Mouse (Mus musculus): ENCODE measurements around the gene Inpp5d. TPM values are rescaled to one million over a fixed set of nuclear protein-coding genes. Genes with fewer than 3 reads are reported as not detected.

Gene Inpp5d
- polyA plus RNA-seq, 2 experiments, result 9.3 to 11.1 TPM

DNA sequence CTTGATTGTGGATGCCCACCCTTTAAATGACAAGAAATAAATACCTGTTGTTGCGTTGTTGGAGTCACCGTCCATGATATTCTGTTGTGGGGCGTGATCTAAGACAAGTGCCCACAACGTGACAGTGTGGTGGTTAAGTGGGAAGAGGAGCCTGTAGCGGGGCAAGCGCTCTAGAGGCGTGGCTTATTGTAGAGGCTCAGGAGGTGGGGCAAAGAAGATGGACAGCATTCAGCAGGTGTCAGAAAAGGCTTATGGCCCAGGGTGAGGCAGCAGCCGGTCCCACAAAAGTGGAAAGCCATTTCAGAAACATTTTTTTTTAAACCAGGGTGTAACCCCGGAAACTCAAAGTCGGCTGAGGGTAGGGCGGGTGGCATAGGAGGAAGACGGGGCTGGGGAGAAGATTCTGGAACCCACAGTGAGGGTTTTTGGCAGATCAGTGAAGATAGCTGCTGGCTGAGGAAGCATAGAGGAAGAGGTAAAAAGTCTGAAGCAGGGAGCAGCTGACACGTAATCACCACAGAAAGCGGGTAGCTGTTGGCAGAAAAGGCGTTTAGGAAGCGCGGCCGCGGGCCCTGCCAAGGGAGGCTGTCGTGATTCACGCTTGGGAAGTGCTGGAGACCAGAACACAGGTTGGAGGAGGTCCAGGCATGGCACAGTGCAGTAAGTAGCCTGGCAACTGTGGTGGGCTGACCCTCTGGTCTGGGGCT lies 12.6 kb upstream of the Inpp5d start:
- Histone ChIP-seq H3K9ac (replicated peaks) (no peak overlapping the region), H3K4me2 (ENCODE audit: low read depth) (no peak overlapping the region), H3K9me3 (ENCODE audit: control insufficient read depth, low read length) (no peaks in the 10 kb centered on the region), H3K4me3 (ENCODE audit: insufficient read depth in 1 of 2, low read depth in 2 of 2, low read length in 2 of 2) (no peak overlapping the region), H3K27me3 (ENCODE audit: control insufficient read depth, insufficient read depth, low read length) (no peaks in the 10 kb centered on the region), H3K4me1 (replicated peaks; ENCODE audit: control insufficient read depth in 2 of 2, insufficient read depth in 2 of 2, low read length in 1 of 2) (0 out of 4 replicates have a peak, but pooled peaks cover 0 to 2% of the 10 kb centered on the region in 2 experiments), H3K36me3 (replicated peaks; ENCODE audit: control insufficient read depth, insufficient read depth, low read depth) (no peaks in the 10 kb centered on the region), H3K27ac (no peak overlapping the region)
- DNase-seq (ENCODE audit: low read depth in 3 of 3, low spot score in 3 of 3), result no peak
- WGBS (ENCODE audit: insufficient replicate concordance), result 48% methylated on average over 21 of the region's 21 CpGs
- ATAC-seq (ENCODE audit: insufficient read depth), result no peak
- TF ChIP-seq CTCF (IDR thresholded peaks at IDR 0.05; ENCODE audit: low read depth) (no peak), EP300 (IDR thresholded peaks at IDR 0.05; ENCODE audit: low read depth) (no peak)

- DNase-seq (ENCODE audit: low read depth in 3 of 3, low spot score in 3 of 3) (peak in 2 of 3 experiments; percentile 45 to 46), ATAC-seq (ENCODE audit: insufficient read depth) (peak; percentile 39; the same call in 1 of the 2 replicates)
- WGBS (ENCODE audit: insufficient replicate concordance), result 26% methylated on average over 7 of the region's 7 CpGs
- TF ChIP-seq CTCF (IDR thresholded peaks at IDR 0.05; ENCODE audit: low read depth) (peak; percentile 96), EP300 (IDR thresholded peaks at IDR 0.05; ENCODE audit: low read depth) (no peak)
- H3K4me2 ChIP-seq (ENCODE audit: low read depth), result no peak overlapping the region
- no peak overlapping the region for H3K27ac ChIP-seq
- H3K36me3 ChIP-seq (replicated peaks; ENCODE audit: control insufficient read depth, insufficient read depth, low read depth), result no peaks in the 10 kb centered on the region
- H3K4me1 ChIP-seq (replicated peaks; ENCODE audit: control insufficient read depth in 2 of 2, insufficient read depth in 2 of 2, low read length in 1 of 2), result 0 out of 4 replicates have a peak, but pooled peaks cover 0 to 2% of the 10 kb centered on the region in 2 experiments
- no peak overlapping the region for H3K9ac ChIP-seq (replicated peaks)
- H3K4me3 ChIP-seq (ENCODE audit: insufficient read depth in 1 of 2, low read depth in 2 of 2, low read length in 2 of 2), result no peak overlapping the region
- H3K9me3 ChIP-seq (ENCODE audit: control insufficient read depth, low read length), result no peaks in the 10 kb centered on the region
- no peaks in the 10 kb centered on the region for H3K27me3 ChIP-seq (ENCODE audit: control insufficient read depth, insufficient read depth, low read length)
These were observed 11.6 kb upstream of the Inpp5d start for GRCm38 (mm10) chr1:87608416-87609046.

DNA sequence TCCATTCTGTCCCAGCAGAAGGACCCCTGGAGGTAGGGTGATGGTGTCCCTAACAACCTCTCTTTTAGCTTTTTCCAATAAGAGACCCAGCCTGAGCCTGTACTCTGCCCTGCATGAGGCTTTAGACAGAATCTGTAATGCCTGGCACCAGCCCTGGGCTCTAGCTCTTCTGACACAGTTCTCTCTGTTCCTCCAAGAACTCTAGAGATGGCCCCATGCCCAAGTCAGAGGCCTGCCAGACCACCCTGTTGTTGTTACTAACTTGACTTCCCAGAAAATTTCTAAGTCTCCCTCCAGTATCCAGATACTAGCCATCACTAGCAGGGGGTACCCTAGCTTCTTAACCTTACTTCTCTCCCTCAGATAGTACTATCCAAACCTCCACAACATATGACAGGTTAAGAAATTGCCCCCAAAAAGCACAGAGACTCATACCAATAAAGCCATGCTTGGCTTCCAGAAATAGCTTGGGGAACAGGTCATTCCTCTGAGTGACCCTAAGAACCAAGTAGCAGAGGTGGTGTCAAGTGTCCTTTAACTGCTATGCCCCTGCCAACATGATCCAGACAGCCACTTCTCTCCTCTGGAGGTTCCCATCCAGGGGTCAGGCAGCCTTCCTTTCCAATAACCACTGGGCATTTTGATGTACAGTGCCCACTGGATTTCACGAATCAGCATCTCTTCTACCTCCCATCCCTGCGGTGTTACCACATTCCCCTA lies 5.4 kb upstream of the Inpp5d start:
- H3K4me1 ChIP-seq (replicated peaks; ENCODE audit: control insufficient read depth in 2 of 2, insufficient read depth in 2 of 2, low read length in 1 of 2), result peaks cover 0 to 3% of the 10 kb centered on the region in 2 experiments; a peak in 2 of 4 replicates
- DNase-seq (ENCODE audit: low read depth in 3 of 3, low spot score in 3 of 3) (no peak), ATAC-seq (ENCODE audit: insufficient read depth) (no peak)
- no peaks in the 10 kb centered on the region for H3K27me3 ChIP-seq (ENCODE audit: control insufficient read depth, insufficient read depth, low read length)
- no peak overlapping the region for H3K4me3 ChIP-seq (ENCODE audit: insufficient read depth in 1 of 2, low read depth in 2 of 2, low read length in 2 of 2)
- H3K27ac ChIP-seq, result no peak overlapping the region
- H3K4me2 ChIP-seq (ENCODE audit: low read depth), result no peak overlapping the region
- no peaks in the 10 kb centered on the region for H3K9me3 ChIP-seq (ENCODE audit: control insufficient read depth, low read length)
- H3K9ac ChIP-seq (replicated peaks), result no peak overlapping the region
- TF ChIP-seq CTCF (IDR thresholded peaks at IDR 0.05; ENCODE audit: low read depth) (no peak), EP300 (IDR thresholded peaks at IDR 0.05; ENCODE audit: low read depth) (no peak)
- H3K36me3 ChIP-seq (replicated peaks; ENCODE audit: control insufficient read depth, insufficient read depth, low read depth), result no peaks in the 10 kb centered on the region
- 66% methylated on average over 2 of the region's 2 CpGs for WGBS (ENCODE audit: insufficient replicate concordance)

DNA sequence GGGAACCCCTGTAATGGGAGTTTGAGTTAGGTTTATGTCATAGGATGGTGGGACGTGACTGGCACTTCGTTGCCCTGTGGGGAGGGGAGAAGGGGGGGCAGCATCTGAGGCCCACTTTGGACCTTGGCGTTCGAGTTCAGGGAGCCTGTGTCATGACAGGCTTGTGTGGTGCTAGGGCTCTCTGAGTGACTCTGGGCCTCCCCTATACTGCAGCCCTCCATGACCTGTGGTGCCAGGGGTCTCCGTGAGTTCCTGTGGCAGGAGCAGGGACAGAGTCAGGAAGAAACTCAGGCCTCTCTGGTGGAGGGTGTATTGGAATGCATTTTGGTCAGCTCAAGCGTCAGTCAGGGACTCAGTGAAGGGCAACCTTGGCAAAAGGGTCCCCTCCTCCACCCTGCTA lies 581 bp downstream of the Inpp5d start:
- peak overlapping the region; percentile 10 for H3K27ac ChIP-seq
- no peak for TF ChIP-seq EP300 (IDR thresholded peaks at IDR 0.05; ENCODE audit: low read depth)
- no peak for TF ChIP-seq CTCF (IDR thresholded peaks at IDR 0.05; ENCODE audit: low read depth)
- DNase-seq (ENCODE audit: low read depth in 3 of 3, low spot score in 3 of 3), result no peak
- ATAC-seq (ENCODE audit: insufficient read depth), result peak; percentile 14
- no peaks in the 10 kb centered on the region for H3K36me3 ChIP-seq (replicated peaks; ENCODE audit: control insufficient read depth, insufficient read depth, low read depth)
- no peaks in the 10 kb centered on the region for H3K27me3 ChIP-seq (ENCODE audit: control insufficient read depth, insufficient read depth, low read length)
- no peaks in the 10 kb centered on the region for H3K9me3 ChIP-seq (ENCODE audit: control insufficient read depth, low read length)
- peaks cover 20 to 47% of the 10 kb centered on the region in 2 experiments for H3K4me1 ChIP-seq (replicated peaks; ENCODE audit: control insufficient read depth in 2 of 2, insufficient read depth in 2 of 2, low read length in 1 of 2)
- peak overlapping the region; percentile 72 for H3K4me2 ChIP-seq (ENCODE audit: low read depth)
- peak overlapping the region; percentile 63 for H3K9ac ChIP-seq (replicated peaks)
- 17% methylated on average over 6 of the region's 6 CpGs for WGBS (ENCODE audit: insufficient replicate concordance)
- peak overlapping the region; percentile 55 to 65 for H3K4me3 ChIP-seq (ENCODE audit: insufficient read depth in 1 of 2, low read depth in 2 of 2, low read length in 2 of 2)
